Mouse (Mus musculus): ENCODE results near the gene Kif11.

GRCm38 (mm10) chr19:37449246-37449645 lies 73.0 kb downstream of the Kif11 start:
- TF ChIP-seq GATA1 (IDR thresholded peaks at IDR 0.05; ENCODE audit: low read length): no peak
- TF ChIP-seq TAL1 (IDR thresholded peaks at IDR 0.05; ENCODE audit: low read length): no peak

All from erythroblast, embryonic 14.5 days (primary cell).